Mouse (Mus musculus): ENCODE results near the gene Gm28043.
A peak's percentile ranks its signal among the peaks of the same experiment; 100 is the strongest.

Gene Gm28043

DNA sequence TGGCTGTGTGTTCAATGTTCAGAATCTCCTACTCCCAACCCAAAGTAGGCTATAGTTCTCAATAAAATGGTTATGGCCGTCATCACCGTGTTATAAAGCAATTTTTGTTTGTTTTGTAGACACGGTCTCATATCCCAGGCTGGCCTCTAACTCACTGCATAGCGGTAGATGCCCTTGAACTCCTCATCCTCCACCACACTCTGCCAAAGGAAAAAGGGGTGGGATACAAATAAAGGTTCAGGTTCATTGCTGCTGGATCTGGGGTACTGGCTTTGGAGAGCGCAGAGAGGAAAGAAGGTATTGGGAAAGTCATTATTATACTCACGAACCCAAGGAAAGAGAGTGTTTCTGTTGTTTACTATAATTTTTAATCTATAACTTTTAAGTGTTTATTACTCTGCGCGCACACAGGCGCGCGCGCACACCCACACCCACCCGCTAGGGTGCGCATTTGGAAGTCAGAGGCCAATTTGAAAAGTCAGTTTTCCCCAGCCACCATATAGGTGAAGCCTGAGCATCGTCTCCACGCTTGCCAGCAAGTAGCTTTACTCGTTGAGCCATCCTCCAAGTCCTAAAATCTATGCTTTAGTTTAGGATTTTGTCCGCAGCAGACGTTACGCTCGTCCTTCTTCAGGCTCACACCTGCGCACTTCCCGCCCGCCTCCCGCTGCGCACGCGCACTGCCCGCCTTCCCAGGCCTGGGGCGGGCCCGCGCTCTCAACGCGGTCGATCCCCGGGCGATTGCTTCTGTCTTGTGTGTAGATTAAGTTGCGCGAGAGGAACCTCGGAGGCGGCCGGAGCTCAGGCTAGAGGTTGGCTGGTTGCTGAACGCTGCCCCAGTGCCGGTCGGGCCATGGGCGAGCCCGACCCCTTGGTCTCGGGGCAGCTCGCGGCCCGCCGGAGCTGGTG, at the start of gene Gm28043, which contains the start of gene Rnf8:
Gene Gm28043 (plus strand): TSS at position 762 of the 909 bp plus-strand sequence.
Gene Rnf8 (plus strand): TSS at position 676 of the 909 bp plus-strand sequence.
- DNase-seq = peak; percentile 94

DNA sequence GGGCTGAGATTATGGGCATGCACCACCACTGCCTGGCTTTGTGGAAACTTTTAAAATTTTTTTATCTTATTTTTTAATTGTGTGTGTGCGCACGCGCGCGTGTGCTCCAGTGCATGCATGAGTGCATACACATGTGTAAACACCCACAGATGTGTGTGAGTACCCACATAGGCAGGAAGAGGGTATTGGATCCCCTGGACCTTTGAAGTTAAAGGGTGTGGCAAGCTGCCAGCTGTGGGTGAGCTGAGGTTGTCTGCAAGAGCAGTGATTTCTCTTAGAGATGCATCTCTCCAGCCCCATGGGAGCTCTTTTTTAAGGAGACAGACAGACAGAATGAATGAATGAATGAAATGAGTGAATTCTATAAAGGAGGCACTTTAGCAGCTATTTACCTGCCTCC, 49.2 kb upstream of the Gm28043 start:
- no peak for DNase-seq

DNA sequence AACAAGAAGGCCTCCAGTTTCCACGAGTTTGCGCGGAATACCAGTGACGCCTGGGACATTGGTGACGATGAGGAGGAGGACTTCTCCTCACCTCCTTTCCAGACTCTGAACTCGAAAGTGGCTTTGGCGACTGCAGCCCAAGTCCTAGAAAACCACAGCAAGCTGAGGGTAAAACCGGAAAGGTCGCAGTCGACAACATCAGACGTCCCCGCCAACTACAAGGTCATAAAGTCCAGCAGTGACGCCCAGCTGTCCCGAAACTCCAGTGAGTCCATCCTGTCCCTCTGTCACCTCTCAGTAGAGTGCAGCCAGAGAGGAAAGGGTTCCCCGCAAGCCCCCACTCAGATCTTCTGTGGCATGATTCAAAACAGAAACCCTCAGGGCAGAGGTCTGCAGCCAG, 46.2 kb upstream of the Gm28043 start:
- peak; percentile 35 for DNase-seq

DNA sequence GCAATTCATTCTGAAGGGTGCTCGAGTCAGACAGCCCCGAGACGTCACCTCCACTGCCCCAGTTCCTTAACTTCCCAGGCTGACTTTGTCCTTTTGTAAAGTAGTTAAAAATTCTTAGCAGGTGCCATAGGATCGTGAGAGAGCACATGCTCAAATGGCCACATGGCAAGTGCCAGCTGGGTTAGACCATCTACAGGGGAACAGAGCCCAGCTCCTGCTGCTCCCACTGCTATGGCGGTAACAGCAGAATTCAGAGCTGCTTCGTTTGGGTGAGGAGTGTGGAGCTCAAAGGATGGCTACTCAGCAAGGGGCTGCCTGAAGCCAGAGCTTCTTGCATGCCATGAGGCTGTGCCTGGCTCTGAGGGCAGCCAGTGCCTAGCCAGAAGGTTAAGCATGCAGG, 44.8 kb upstream of the Gm28043 start:
- no peak for DNase-seq

DNA sequence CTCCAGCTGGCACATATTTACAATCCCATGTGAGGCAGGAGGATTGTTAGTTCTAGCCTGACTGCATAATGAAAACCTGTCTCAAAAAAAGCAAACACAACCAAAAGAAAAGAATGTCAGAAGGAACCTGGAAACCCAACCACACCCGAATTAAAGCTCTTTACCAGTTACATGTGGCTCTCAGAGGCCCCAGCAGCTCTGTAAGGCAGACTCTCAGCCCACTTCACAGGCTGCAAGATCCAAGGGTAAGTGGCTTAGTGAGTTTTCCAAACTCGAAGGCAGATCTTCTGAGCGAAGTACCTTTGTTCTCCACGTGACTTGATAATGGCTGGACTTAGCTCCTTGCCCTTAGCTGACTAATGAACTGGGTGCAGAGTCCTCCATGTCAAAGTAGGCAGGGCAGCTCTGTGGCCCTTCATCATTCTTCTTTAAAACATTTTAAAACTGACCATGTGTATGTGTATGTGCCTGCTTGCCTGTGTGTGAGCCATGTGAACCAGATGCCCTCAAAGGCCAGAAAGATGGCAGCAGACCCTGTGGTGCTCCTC, 35.0 kb upstream of the Gm28043 start:
- DNase-seq = peak; percentile 61

DNA sequence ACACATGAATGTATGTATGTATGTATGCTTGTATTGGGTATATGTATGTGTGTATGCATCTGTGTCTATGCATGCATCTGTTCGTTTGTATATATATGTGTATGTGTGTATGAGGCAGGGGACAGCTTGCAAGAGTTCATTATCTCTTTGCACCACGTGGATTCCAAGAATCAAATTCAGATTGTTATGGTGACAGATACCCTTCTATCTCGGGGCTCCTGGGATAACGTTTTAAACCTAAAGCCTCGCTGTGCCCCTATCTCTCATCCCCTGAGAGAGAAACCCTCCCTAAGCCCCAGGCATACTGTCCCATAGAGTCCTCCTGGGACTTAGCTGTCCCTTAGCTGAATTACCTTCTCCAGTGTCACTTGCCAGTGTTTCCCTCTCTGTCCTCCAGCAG, 31.1 kb upstream of the Gm28043 start:
- no peak for DNase-seq

DNA sequence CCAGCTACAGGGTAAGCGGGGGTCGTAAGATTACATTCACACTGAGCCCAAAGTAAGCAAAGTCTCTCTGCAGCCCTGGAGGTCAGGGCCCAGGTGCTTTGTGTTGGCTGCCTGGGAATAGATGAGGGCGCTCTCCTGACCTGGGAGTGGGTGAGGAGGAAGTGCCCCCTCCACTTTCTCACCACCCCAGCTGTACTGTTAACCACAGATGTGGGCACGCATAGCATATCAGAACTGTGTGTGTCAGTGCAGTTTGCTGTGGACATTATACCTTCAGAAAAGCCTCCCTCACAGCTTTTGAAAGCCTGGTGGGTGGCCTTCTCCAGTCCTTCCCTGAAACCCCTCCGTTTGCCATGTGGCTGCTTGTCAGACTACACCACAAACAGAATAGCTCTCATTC, 30.4 kb upstream of the Gm28043 start:
- DNase-seq = no peak

DNA sequence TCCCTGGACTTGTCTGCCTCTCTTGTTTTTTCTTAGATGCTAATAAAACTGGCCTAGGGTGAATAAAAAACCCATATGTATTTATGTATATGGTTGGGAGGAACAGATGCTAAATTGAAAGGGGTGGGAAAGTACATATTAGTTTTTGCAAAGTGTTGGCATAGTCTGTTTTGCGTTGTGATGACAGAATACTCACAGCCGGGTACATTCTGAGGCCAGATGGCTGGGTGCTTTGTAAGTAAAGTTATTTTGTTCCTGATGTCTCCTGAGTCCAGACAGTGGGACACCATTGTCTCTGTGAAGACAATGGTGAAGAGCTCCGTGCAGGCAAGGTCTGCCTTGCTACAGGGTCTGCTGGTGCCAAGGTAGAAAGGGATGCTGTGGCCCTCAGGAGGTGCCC, 29.9 kb upstream of the Gm28043 start:
- no peak for DNase-seq

DNA sequence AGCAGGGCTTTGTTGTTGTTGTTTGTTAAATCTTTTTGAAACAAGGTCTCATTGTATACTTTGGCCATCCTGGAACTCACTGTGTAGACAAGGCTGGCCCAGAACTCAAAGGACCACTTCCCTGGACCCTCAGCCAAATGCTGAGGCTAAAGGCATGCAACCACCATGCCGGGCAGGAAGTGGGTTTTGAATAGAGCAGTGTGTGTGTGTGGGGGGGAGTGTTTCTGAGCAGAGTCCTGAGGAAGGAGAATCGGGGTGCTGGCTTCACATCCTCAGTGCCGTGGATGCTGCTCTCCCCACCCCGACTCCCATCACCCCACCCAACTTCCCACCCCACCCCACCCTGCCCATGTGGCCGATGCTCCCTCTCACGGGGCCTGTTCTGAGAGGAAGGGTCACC, 29.2 kb upstream of the Gm28043 start:
- no peak for DNase-seq

DNA sequence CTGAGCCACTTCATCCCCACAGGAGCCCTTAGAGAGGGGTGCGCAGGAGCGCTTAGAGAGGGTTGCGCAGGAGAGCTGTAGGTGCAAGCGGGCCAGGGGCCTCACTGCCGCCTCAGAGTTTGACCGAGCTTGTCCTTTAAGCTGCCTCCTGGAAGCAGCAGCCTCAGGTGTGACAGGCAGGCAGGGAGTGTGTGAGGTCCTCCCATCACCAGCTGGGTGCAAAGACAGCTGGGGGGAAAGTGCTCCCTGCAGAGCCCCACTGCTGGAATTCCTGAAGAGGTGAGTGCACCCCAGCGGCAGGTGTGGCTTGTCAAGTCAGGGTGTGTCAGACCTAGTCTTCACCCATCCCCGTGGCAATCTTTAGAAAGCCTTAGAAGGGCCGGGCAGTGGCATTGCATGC, 27.8 kb upstream of the Gm28043 start:
- DNase-seq = no peak

DNA sequence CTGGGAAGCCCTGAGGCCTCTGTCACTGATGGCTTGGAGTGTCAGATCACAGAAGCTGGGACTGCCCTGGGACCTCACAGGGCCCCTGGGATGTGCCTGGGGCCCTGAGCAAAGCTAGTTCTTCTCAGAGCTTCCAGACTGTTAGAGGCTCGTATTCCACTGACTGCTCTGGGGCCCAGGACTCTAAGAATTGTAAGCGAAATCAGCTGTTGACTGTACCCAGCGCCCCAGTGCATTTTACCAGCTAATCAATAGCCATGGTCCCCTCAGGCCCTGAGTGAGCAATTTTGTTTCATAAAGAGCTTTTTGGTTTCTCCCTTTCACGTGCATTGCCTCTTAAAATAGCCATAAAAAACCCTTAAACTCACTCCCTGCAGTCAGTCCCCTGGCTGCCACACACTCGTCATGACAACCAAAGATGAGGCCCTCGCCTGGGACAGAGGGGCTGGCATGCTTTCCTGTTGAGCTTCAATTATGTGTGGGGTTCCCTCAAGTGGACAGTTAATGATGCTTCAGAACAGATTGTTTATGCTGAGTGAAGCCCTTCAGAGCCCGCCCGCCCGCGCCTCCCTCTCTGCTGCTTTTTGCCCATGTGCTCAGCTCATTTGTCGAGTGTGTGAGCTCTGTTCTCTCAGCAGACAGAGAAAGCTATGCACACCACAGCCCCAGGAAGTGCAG, 25.3 kb upstream of the Gm28043 start:
- no peak for DNase-seq

DNA sequence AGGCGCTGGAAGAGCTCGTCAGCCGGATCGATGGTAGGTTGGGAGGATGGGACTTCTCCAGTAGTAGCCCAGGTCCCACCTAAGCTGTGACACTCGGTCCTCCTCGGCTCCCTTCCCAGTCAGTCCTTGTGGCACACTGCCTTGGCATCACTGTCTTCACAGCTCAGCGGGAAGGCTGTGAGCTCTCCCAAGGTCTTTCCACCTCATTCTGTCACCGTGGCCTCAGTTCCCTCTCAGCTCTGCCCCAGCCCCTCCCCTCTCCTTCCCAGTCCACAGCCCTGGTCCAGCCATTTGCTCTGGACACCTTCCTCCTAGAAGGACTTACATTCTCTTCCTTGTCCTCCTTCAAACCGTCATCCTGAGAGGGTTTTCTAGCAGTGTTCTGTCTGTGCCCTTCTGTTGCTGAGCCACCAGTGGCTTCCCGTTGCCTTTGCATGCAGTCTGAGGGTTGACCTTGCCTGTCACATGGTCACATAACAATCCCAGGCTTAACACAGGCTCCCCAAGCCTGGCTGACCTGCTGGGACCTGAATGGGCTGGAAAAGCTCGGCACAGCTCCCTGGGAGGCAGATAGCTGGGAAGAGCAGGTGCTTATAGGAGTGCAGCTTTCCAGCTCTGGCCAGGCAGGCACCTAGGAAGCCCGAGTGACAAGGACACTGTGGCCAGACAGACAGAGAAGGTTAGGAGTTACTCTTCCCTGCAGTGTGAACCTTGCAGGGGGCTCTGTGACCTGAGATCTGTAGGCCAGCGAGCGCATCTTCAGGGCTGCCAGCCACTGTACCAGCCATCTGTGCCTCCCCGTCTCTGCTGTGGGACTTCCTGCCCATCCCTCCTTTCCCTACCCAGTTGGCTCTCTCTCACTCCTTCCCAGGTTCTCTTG, 18.5 kb upstream of the Gm28043 start:
- DNase-seq = peak; percentile 59

DNA sequence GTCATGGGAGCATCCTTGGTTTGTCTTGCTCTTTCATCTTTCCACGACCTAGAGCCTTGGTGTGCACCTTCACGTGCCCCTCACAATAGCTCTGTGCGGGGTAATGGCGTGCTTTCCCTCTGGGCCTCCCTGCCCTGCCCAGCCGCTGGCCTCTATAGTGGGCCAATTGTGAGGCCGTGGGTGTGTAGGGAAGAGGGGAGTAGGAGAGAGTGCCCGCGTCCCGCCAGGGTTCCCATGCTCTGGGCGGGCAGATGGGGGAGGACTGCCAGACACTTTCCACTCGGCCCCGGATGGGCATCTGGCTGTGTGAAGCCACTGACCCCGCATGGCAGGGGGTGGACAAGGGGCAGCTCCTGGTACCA, 17.9 kb upstream of the Gm28043 start:
- no peak for DNase-seq

DNA sequence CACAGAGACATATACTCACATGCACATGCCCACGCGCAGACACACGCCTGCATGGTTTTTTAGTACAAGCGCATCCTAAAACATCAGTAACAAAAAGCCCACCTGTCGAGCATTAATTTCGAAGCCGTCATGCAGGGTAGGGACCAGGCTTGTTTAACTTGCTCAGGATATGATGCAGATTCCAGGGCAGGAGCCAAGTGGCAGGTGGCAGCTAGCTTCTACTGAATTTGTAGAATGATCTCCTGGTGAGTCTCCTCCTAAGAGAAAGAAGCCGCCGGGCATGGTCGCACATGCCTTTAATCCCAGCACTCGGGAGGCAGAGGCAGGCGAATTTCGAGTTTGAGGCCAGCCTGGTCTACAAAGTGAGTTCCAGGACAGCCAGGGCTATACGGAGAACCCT, 15.6 kb upstream of the Gm28043 start:
- no peak for DNase-seq

DNA sequence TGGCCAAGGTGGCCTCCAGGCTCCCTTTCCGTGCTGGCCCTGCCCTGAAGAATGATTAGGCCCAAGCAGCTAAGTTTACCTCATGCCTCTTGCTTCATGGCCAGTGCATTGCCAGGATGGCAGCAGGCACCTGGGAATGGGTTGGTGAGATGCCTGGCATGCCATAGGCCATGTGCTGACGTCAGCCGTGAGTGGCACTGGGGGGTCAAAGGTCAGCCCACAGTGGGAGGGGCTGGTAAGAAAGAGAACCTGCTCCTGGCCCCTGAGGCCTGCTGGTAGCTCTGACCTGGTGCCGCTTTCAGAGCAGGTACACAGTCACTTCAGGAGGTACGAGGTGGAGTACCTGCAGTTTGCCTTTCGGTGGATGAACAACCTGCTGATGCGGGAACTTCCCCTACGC, 15.1 kb upstream of the Gm28043 start:
- peak; percentile 68 for DNase-seq

DNA sequence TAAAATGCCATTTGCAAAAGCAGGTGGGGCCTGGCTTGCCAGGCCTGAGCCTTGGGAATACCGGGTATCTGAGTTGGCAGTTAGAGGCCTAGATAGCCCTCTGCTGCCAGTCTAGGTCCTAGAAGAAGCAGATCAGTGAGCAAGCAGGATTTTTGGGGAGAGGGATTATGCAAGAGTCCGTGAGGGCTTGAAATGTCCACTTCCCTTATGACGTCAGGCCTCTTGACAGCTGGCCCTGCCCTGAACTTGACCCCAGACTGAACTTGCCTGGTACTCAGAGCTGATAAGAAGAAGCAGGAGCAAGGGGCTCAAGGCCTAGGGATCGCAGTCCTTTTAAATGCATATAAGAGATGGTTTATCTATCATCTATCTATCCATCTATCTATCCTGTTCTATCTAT, 13.3 kb upstream of the Gm28043 start:
- DNase-seq = no peak

DNA sequence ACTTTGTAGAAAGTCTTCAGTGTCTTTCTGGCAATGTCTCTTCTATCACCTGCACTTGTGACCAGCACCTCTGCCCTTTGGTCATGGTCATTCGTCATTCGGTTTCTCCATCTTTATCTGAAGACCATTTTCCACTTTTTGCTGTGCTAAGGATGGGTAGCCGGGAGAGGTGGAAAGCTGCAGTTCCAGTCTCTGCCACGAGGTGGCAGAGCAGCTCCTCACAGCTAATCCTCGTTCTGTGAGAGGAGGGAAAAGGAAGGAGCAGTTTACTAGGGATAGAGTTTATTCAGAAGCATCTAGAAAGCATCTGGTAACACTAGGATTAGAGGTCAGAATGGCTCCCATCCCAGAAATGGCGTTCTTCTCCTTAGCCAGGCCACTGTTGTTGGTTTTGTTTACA, 11.4 kb upstream of the Gm28043 start:
- DNase-seq = peak; percentile 48

DNA sequence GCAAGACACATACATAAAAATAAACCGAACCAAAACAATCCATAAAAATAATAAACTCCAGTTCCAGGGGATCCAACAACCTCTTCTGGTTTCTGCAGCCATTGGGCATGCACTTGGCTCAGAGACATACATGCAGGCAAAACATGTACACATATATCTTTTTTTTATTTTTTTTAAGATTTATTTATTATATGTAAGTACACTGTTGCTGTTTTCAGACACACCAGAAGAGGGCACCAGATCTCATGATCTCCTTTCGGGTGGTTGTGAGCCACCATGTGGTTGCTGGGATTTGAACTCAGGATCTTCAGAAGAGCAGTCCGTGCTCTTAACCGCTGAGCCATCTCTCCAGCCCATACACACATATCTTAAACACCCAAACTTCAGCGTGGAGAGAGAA, 1.2 kb upstream of the Gm28043 start:
- peak; percentile 12 for DNase-seq

DNA sequence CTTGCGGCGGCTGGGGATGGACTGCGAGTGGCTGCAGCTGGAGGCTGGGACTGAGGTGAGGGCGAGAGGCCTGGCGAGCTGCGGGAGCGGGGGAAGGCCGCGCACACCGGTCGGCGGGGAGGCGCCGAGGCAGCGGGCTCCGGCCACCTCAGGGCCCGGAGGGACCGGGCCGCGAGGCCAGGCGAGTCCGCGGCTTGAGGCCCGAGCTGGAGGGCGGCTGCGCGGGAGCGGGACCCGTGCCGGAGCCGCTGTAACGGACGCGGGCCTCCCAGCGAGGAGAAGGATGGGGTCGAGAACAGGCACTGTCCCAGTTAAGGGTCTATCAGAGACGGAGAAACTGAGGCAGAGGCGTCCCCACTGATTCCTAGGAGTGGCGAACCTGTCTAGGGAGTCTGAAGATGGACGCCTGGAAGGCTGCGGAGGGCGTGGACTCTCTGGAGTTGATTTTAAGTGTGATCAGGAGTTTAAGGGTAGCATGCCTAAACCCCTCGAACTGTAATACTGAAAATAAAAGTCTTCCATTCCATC, 412 bp downstream of the Gm28043 start:
- DNase-seq = no peak

DNA sequence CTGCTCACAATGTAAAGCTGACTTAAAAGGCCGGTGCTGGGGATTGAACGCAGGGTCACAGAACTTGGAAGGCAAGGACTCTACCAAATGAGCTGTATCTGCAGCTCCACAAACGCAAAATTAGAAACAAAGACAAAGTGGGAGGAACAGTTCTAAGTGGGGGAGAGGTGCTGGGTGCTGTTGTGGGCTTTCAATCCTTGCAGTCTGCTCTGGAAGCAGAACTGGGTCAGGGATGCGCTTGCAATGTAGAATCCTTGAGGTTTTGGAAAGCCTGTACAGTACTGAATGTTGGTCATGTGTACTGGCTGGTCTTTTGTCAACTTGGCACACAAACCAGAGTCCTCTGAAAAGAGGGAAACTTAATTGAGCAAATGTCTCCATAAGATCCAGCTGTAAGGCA, 940 bp downstream of the Gm28043 start:
- DNase-seq = no peak

DNA sequence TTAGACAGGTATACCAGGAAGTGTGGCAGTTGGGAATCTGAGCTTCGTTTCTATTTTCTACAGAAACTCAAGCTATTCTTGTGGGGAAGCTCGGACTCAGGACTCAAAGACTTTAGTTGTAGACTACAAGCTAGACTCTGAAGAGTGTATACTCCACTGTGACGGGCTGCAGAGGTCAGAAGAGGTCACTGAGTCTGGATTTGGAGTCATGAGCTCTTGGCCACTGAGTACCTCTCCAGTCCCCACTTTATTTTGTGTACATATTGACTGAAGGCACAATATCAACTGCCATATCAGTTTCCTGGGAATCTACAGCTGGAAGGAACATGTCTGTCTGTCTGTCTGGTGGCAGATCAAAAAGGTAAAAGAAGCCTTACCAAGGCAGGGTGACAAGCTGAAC, 4.6 kb downstream of the Gm28043 start:
- no peak for DNase-seq

DNA sequence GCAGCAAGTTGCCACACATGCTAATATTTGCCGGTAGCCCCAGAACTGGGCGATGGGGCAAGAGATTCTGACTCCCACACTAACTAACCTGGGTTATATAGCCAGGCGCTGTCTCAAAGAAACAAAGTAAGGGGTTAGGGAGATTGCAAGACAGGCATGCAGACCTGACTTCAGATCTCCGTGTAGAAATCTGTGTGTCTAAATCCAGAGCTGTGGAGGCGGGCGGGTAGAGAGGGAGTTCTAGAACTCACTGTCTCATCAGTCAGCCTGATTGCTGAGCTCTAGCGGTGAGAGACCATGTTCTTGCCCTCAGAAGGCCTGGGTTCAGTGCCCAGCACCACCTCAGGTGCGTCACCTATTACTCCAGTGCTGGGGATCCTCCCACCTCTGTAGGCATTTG, 8.8 kb downstream of the Gm28043 start:
- DNase-seq = no peak

DNA sequence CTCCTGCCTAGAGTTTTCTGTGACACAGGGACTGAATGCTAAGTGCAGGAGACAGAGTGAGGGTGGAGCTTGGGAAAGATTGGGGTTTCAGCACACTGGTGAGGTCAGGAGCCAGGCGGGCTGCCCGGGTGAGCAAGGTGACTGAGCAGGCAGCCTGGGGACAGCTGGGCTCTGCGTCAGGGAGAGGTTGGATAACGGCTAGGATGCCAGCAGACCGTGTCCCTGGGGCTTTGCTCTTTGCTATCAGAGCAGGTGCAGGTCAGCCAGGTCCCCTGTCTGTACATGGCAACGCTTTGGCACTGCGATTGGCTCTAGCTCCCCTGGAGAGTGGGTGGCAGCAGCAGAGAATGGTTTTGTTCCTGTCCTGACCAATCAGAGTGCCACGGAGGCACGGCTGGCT, 12.6 kb downstream of the Gm28043 start:
- no peak for DNase-seq

All from kidney, adult 11 months (tissue).